Mouse (Mus musculus) lung, postnatal 0 days (tissue): ENCODE data around the gene 4930583I09Rik.

ENCODE experiments used
- CTCF ChIP-seq: IDR thresholded peaks from 2 replicates; pipeline ENCODE4 v1.5.1; 2016; ENCODE audit warnings: antibody characterized with exemption, mild to moderate bottlenecking
- EP300 ChIP-seq: IDR thresholded peaks from 2 replicates; pipeline ENCODE4 v1.6.1; 2016; ENCODE audit warnings: antibody characterized with exemption, mild to moderate bottlenecking, control low read depth

- TF ChIP-seq EP300 (no peak), CTCF (no peak)
Measured at GRCm38 (mm10) chr17:64785961-64786360, 49.9 kb downstream of the 4930583I09Rik start.
